Mouse (Mus musculus): Measurements from ENCODE around the gene Slc1a2. TPM values are rescaled to one million over a fixed set of nuclear protein-coding genes. Genes with fewer than 3 reads are reported as not detected.

Slc1a2 gene
- total and polyA plus RNA-seq, 3 experiments, result 0.08 TPM; not detected in 2

DNA sequence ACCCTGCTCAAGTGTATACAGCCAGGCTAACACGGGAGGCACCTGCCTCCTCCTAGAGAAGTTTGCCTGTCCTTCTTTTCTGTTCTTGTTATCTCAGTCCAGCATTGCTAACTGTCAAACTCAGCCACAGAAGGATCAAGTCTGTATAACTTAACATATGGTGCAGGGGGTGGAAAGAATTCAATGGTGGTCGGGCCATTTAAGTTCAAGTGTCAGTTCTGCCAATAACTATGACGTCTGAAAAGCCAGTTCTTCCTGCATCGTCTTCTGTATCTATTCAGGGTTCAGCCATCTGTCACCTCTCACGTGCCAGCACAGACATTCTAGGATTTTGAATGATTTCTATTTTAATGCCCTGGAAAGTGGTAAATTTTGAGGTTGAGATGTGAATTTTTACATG is 84.2 kb downstream of the Slc1a2 start (continued):
- peak; percentile 91; the same call in 1 of the 2 replicates for TF ChIP-seq BHLHE40 (IDR thresholded peaks at IDR 0.05; ENCODE audit: borderline replicate concordance, low read depth, low read length)
- no peak for TF ChIP-seq RAD21 (IDR thresholded peaks at IDR 0.05; ENCODE audit: low read depth, low read length)
- TF ChIP-seq ZC3H11A (IDR thresholded peaks at IDR 0.05; ENCODE audit: low read depth, low read length), result no peak
- TF ChIP-seq CTCF (IDR thresholded peaks at IDR 0.05 in 2 of 3, conservative IDR thresholded peaks at IDR 0.05 in 1 of 3; ENCODE audit: control insufficient read depth in 1 of 3, insufficient read depth in 1 of 3, low read depth in 2 of 3, low read length in 3 of 3, poor library complexity in 1 of 3, severe bottlenecking in 1 of 3), result no peak
- TF ChIP-seq ETS1 (IDR thresholded peaks at IDR 0.05; ENCODE audit: low read depth, low read length), result peak; percentile 62

- peak overlapping the region; percentile 57 for H3K27ac ChIP-seq (ENCODE audit: control insufficient read depth, low read depth, low read length)
- H3K9me3 ChIP-seq (replicated peaks; ENCODE audit: insufficient read depth, low read length), result no peaks in the 10 kb centered on the region
- H3K27me3 ChIP-seq (ENCODE audit: control insufficient read depth in 1 of 2, insufficient read depth in 2 of 2, low read length in 2 of 2), result no peaks in the 10 kb centered on the region
- H3K36me3 ChIP-seq (ENCODE audit: control insufficient read depth in 1 of 2, insufficient read depth in 2 of 2, low read length in 2 of 2), result peaks cover 0 to 36% of the 10 kb centered on the region in 2 experiments; a peak in 2 of 4 replicates
- DNase-seq (ENCODE audit: low read depth, low spot score), result peak; percentile 90
- 0 out of 4 replicates have a peak overlapping the region, but pooled peaks have one; percentile 0 to 3 for H3K4me3 ChIP-seq (ENCODE audit: control insufficient read depth in 1 of 2, insufficient read depth in 1 of 2, low read depth in 2 of 2, low read length in 2 of 2)
- H3K9ac ChIP-seq (ENCODE audit: control insufficient read depth, low read depth, low read length, poor library complexity, severe bottlenecking), result peak overlapping the region; percentile 29
- H3K79me2 ChIP-seq (ENCODE audit: control insufficient read depth, insufficient read depth, low read length, poor library complexity), result no peaks in the 10 kb centered on the region
- peaks cover 20 to 38% of the 10 kb centered on the region in 2 experiments for H3K4me1 ChIP-seq (ENCODE audit: control insufficient read depth in 1 of 2, insufficient read depth in 2 of 2, low read length in 2 of 2)
- TF ChIP-seq MXI1 (IDR thresholded peaks at IDR 0.05; ENCODE audit: low read depth, low read length) (no peak), CHD1 (IDR thresholded peaks at IDR 0.05; ENCODE audit: low read depth, low read length) (no peak), SIN3A (IDR thresholded peaks at IDR 0.05; ENCODE audit: low read length) (peak; percentile 17; the same call in 1 of the 2 replicates), MAZ (IDR thresholded peaks at IDR 0.05; ENCODE audit: low read depth, low read length) (no peak), MAX (IDR thresholded peaks at IDR 0.05; ENCODE audit: low read length) (peak; percentile 36; the same call in 1 of the 2 replicates), MYB (IDR thresholded peaks at IDR 0.05; ENCODE audit: low read depth, low read length) (0 out of 2 replicates have a peak, but pooled peaks have one; percentile 17), GABPA (IDR thresholded peaks at IDR 0.05; ENCODE audit: low read depth, low read length) (no peak), ELF1 (IDR thresholded peaks at IDR 0.05; ENCODE audit: low read depth, low read length) (no peak), JUND (IDR thresholded peaks at IDR 0.05; ENCODE audit: low read depth, low read length) (no peak), NELFE (IDR thresholded peaks at IDR 0.05; ENCODE audit: low read depth, low read length) (no peak), NRF1 (IDR thresholded peaks at IDR 0.05; ENCODE audit: insufficient read depth, low read depth, low read length, poor library complexity, severe bottlenecking) (no peak), SMC3 (IDR thresholded peaks at IDR 0.05; ENCODE audit: low read depth, low read length) (peak; percentile 82), ZNF384 (IDR thresholded peaks at IDR 0.05; ENCODE audit: low read depth, low read length) (no peak), MEF2A (IDR thresholded peaks at IDR 0.05; ENCODE audit: extremely low read depth, insufficient replicate concordance, low read depth, low read length, poor library complexity, severe bottlenecking) (no peak), TCF12 (IDR thresholded peaks at IDR 0.05; ENCODE audit: low read depth, low read length) (0 out of 2 replicates have a peak, but pooled peaks have one; percentile 14), EP300 (IDR thresholded peaks at IDR 0.05; ENCODE audit: low read depth in 1 of 2, low read length in 2 of 2) (peak in 1 of 2 experiments; percentile 2; a peak in 1 of 4 replicates), UBTF (IDR thresholded peaks at IDR 0.05; ENCODE audit: borderline replicate concordance, insufficient read depth, low read depth, low read length) (no peak), ETS1 (IDR thresholded peaks at IDR 0.05; ENCODE audit: low read depth, low read length) (no peak; the same call in 1 of the 2 replicates), USF2 (IDR thresholded peaks at IDR 0.05; ENCODE audit: borderline replicate concordance in 1 of 2, insufficient read depth in 1 of 2, low read depth in 1 of 2, low read length in 2 of 2) (no peak), ZMIZ1 (IDR thresholded peaks at IDR 0.05; ENCODE audit: low read depth, low read length) (no peak), RCOR1 (IDR thresholded peaks at IDR 0.05; ENCODE audit: low read depth, low read length) (0 out of 2 replicates have a peak, but pooled peaks have one; percentile 12), USF1 (IDR thresholded peaks at IDR 0.05; ENCODE audit: low read depth, low read length) (no peak), ZC3H11A (IDR thresholded peaks at IDR 0.05; ENCODE audit: low read depth, low read length) (peak; percentile 86), MYC (IDR thresholded peaks at IDR 0.05; ENCODE audit: low read depth, low read length) (no peak), BHLHE40 (IDR thresholded peaks at IDR 0.05; ENCODE audit: borderline replicate concordance, low read depth, low read length) (no peak), ZKSCAN1 (IDR thresholded peaks at IDR 0.05; ENCODE audit: low read depth, low read length) (no peak), POLR2AphosphoS2 (IDR thresholded peaks at IDR 0.05; ENCODE audit: low read length) (no peak), CTCF (IDR thresholded peaks at IDR 0.05 in 2 of 3, conservative IDR thresholded peaks at IDR 0.05 in 1 of 3; ENCODE audit: control insufficient read depth in 1 of 3, insufficient read depth in 1 of 3, low read depth in 2 of 3, low read length in 3 of 3, poor library complexity in 1 of 3, severe bottlenecking in 1 of 3) (peak; percentile 52 to 89 (median 55)), KAT2A (conservative IDR thresholded peaks at IDR 0.05; ENCODE audit: low read depth, low read length) (no peak), GATA1 (IDR thresholded peaks at IDR 0.05; ENCODE audit: low read depth, low read length) (0 out of 2 replicates have a peak, but pooled peaks have one; percentile 20)
These were observed 85.6 kb downstream of the Slc1a2 start for GRCm38 (mm10) chr2:102743918-102744696.

Data from MEL (cell line).